Mouse (Mus musculus): Measurements from ENCODE around the gene Oprm1.

DNA sequence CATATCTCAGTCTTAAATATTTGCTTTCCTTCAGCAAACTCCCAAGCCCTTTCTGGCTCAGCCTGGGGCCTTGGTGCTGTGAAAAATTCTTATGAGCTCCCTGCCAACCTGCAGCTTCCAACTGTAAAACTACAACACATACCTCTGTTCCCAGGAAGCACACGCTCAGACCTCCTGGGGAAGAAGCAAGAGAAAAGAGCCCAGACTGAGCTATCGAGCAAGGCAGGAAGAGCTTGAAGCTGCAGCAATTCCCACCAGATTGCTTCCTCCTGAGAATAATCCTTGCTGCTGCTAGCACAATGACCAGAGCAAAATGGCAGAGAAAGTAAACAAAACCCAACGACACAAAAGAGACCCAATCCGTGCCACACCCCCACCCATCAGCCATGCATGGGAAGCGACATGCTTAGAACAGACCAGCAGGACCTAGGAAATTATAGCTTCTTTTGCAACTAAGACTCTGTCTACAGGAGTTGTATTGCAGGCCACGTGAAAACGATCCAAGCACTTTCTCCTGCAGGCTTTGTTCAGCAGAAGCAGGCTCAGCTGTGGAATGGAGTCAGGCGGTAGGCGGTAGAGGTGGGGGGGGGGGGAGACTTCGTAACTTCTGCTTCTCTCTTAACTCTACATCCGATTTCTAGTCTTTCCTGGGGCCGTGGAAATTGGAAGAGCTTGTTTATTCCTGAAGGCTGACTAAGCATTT is 294.2 kb downstream of the Oprm1 start, which contains the start of gene Ipcef1:
- no peak for TF ChIP-seq POLR2A (IDR thresholded peaks at IDR 0.05; ENCODE audit: borderline replicate concordance, extremely low read depth, insufficient read depth, insufficient read length, poor library complexity, severe bottlenecking)
- TF ChIP-seq CTCF (IDR thresholded peaks at IDR 0.05; ENCODE audit: borderline replicate concordance, extremely low read depth, insufficient read depth, insufficient read length), result no peak

Measured in brain, embryonic 14.5 days (tissue).